Mouse (Mus musculus) midbrain, embryonic 14.5 days (tissue): Measurements from ENCODE around the gene Nckap5l. TPM values are rescaled to one million over a fixed set of nuclear protein-coding genes. Genes with fewer than 3 reads are reported as not detected.
"Not testable (repeated sequence)": the region's sequence is repeated elsewhere in the genome, so short reads cannot be mapped to it uniquely, and the experiment has no call there.

Experiments
- ATAC-seq: fragments of 200-750 bp; cut with Nextera tagmentation; 2 replicates; pipeline ENCODE4 v1.8.0; 2017; ENCODE audit warnings: moderate number of reproducible peaks, moderate library complexity; ENCODE audit not compliant: low FRiP score, low TSS enrichment
- DNase-seq: peaks from one replicate; pipeline ENCODE4 v3.0.0-alpha.2; 2015
- H3K27ac ChIP-seq: fragments of 300-500 bp; sonication (generic); replicated peaks from 2 replicates; pipeline ENCODE4 v1.5.1; 2014; ENCODE audit warnings: mild to moderate bottlenecking, low read depth, low read length, moderate library complexity
- H3K27me3 ChIP-seq: fragments of 300-500 bp; sonication (generic); 2 replicates; pipeline ENCODE4 v1.6.1; 2014; ENCODE audit warnings: low read length, control low read depth, mixed read lengths; ENCODE audit not compliant: control insufficient read depth, insufficient read depth
- H3K36me3 ChIP-seq: fragments of 300-500 bp; sonication (generic); 2 replicates; pipeline ENCODE4 v1.6.1; 2014; ENCODE audit warnings: low read length, control low read depth; ENCODE audit not compliant: control insufficient read depth, insufficient read depth
- H3K4me1 ChIP-seq: fragments of 300-500 bp; sonication (generic); 2 replicates; pipeline ENCODE4 v1.6.1; 2014; ENCODE audit warnings: mild to moderate bottlenecking, antibody characterized with exemption, low read length, control low read depth; ENCODE audit not compliant: control insufficient read depth, insufficient read depth
- H3K4me2 ChIP-seq: fragments of 300-500 bp; sonication (generic); 2 replicates; pipeline ENCODE4 v1.6.1; 2014; ENCODE audit warnings: mild to moderate bottlenecking, low read length, moderate library complexity
- H3K4me3 ChIP-seq: fragments of 300-500 bp; sonication (generic); replicated peaks from 2 replicates; pipeline ENCODE4 v1.5.1; 2014; ENCODE audit warnings: low read depth, low read length
- H3K9ac ChIP-seq: fragments of 300-500 bp; sonication (generic); replicated peaks from 2 replicates; pipeline ENCODE4 v1.6.1; 2014; ENCODE audit warnings: mild to moderate bottlenecking, low read length, moderate library complexity
- H3K9me3 ChIP-seq: fragments of 300-500 bp; sonication (generic); 2 replicates; pipeline ENCODE4 v1.6.1; 2016; ENCODE audit warnings: low read length, control low read depth, mixed read lengths; ENCODE audit not compliant: control insufficient read depth
- WGBS: fragments of 180-500 bp; shearing (Covaris S2); extraction: QIAGEN DNeasy Blood & Tissue Kit; methylation state at CpG from one replicate; pipeline ENCODE4 v1.1.7; 2014; 5-methylcytosine and 5-hydroxymethylcytosine counted together
- polyA plus RNA-seq: library from polyadenylated mRNA; unstranded; fragments of >200 nt; fragmentation: Nextera tagmentation; extraction: Ambion mirVana; gene quantifications from 2 replicates; pipeline ENCODE4 v1.2.1, GENCODE M21; 2014

Nckap5l gene
- polyA plus RNA-seq, 1 experiment from 2014 or later, result 16.8 TPM

DNA sequence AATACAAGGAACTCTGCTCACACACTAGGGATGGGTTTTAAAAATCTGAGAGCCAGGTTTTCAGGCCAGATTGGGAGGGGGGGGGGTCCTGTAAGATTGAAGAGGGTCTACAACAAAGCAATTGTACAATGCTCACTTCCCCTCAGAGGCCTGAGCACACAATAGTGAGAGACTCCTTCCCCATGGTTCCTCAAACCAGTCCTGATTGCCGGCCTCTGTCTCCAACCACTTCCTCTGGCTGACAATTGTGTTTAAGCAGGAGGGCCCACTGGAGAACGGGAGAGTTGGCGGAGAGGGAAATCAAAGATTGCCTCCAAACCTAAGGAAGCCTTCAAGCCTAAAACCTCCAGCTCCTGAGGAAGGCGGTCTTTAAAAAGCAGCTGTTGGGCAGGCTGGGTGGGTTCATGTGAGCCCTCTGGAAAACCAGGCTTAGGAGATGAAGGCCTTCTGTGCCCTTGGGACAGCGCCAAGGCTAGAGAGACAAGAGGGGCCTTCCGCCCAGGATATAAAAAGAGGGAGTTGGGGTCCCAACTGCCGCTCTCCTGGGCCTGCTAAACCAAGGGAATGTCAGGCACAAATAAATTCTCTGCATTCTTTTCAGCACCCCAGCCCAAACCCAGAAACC is 1.1 kb downstream of the Nckap5l start:
- ATAC-seq (no peak), DNase-seq (peak; percentile 51)
- no peaks in the 10 kb centered on the region for H3K9me3 ChIP-seq
- peak overlapping the region; percentile 87 for H3K4me3 ChIP-seq
- H3K4me2 ChIP-seq, result peak overlapping the region; percentile 84
- peaks cover 35% of the 10 kb centered on the region for H3K4me1 ChIP-seq
- WGBS, result 14% methylated on average over 7 of the region's 7 CpGs
- H3K27me3 ChIP-seq, result no peaks in the 10 kb centered on the region
- H3K27ac ChIP-seq, result peak overlapping the region; percentile 89
- H3K9ac ChIP-seq, result peak overlapping the region; percentile 74
- H3K36me3 ChIP-seq, result peaks cover 2% of the 10 kb centered on the region; the same call in 1 of the 2 replicates

GRCm38 (mm10) chr15:99455415-99455814 is 2.1 kb downstream of the Nckap5l start:
- DNase-seq, result no peak
- 84% methylated on average over 3 of the region's 3 CpGs for WGBS
- no peak overlapping the region; the same call in 1 of the 2 replicates for H3K9ac ChIP-seq
- no peak overlapping the region for H3K27ac ChIP-seq
- H3K4me1 ChIP-seq, result peaks cover 35% of the 10 kb centered on the region
- H3K4me2 ChIP-seq, result peak overlapping the region; percentile 84
- ATAC-seq, result no peak
- no peak overlapping the region; the same call in 1 of the 2 replicates for H3K4me3 ChIP-seq
- H3K27me3 ChIP-seq, result no peaks in the 10 kb centered on the region
- no peaks in the 10 kb centered on the region for H3K9me3 ChIP-seq
- H3K36me3 ChIP-seq, result peaks cover 2% of the 10 kb centered on the region; the same call in 1 of the 2 replicates

- peaks cover 2% of the 10 kb centered on the region; the same call in 1 of the 2 replicates for H3K36me3 ChIP-seq
- H3K27ac ChIP-seq, result no peak overlapping the region
- H3K4me3 ChIP-seq, result no peak overlapping the region
- no peak overlapping the region for H3K4me2 ChIP-seq
- 78% methylated on average over 7 of the region's 7 CpGs for WGBS
- peaks cover 35% of the 10 kb centered on the region for H3K4me1 ChIP-seq
- ATAC-seq (no peak), DNase-seq (no peak)
- H3K27me3 ChIP-seq, result no peaks in the 10 kb centered on the region
- H3K9ac ChIP-seq, result no peak overlapping the region
- H3K9me3 ChIP-seq, result no peaks in the 10 kb centered on the region
These were observed 2.8 kb downstream of the Nckap5l start for GRCm38 (mm10) chr15:99454585-99455279.

GRCm38 (mm10) chr15:99453153-99453900 is 4.2 kb downstream of the Nckap5l start:
- Histone ChIP-seq H3K4me3 (no peak overlapping the region), H3K36me3 (peaks cover 5% of the 10 kb centered on the region), H3K4me2 (no peak overlapping the region), H3K4me1 (peaks cover 32% of the 10 kb centered on the region), H3K27ac (no peak overlapping the region), H3K9ac (no peak overlapping the region; the same call in 1 of the 2 replicates), H3K9me3 (no peaks in the 10 kb centered on the region), H3K27me3 (no peaks in the 10 kb centered on the region)
- WGBS, result 73% methylated on average over 11 of the region's 11 CpGs
- ATAC-seq, result no peak
- no peak for DNase-seq

DNA sequence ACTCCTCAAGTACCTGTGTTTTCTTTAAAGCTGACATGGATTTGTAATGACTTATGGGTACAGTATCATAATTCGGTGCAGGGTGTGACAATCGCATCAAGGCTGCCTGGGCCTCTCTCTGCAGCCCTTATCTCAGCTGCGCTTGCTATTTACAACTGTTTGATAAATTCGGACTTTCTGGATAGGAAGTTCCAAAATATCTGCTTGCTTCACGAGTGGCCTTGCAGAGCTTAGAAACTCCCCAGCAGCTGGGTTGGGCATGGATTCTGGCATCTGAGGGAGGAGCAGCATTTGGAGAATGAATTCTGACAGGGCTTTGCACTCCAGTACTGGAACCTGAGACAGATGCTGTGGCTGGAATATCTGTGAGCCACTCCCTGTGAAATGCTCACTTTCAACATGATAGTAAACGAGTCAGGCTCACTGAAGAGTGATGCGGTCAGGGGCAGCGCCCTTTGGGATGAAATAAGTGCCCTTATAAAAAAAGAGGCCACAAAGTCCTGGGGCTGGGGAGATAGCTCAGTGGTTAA is 7.7 kb downstream of the Nckap5l start:
- H3K4me2 ChIP-seq, result no peak overlapping the region

DNA sequence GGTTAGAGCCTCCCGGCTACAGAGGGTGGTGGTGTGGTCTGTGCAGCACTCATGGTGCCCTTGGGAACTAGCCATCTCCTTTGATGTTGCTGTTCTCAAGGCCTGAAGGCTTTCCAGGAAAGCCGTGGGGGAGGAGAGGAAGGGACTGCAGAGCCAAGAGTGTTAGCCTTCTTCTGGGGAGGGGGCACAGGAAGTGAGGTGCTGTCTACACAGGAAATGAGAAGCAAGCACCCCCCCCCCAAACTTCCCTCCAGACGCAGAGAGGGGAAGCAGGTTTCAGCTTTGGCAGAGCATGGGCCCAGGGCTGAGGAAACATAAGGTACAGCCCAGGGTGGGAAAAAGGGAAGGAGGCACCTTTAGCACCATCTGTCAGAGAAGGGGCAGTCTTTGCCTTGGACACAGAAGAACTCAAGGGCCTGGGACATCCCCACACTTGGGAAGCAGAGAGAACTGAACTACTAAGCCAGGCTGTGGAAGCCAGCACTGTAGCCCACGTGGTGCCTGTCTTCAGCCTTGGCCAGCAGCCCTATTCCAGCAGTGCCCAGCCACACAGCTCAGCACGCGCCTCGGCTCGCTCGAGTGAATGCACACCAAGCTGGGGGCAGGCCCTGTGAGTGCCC is 8.3 kb downstream of the Nckap5l start:
- Histone ChIP-seq H3K4me3 (no peak overlapping the region), H3K9me3 (no peaks in the 10 kb centered on the region), H3K9ac (no peak overlapping the region), H3K27ac (no peak overlapping the region; the same call in 1 of the 2 replicates), H3K36me3 (peaks cover 5% of the 10 kb centered on the region), H3K4me2 (no peak overlapping the region), H3K27me3 (no peaks in the 10 kb centered on the region), H3K4me1 (peaks cover 16% of the 10 kb centered on the region; the same call in 1 of the 2 replicates)
- ATAC-seq (no peak), DNase-seq (no peak)
- 83% methylated on average over 9 of the region's 9 CpGs for WGBS

More for the DNA sequence above, 7.7 kb downstream of the Nckap5l start:
- no peaks in the 10 kb centered on the region for H3K9me3 ChIP-seq
- no peaks in the 10 kb centered on the region for H3K27me3 ChIP-seq
- H3K4me3 ChIP-seq, result no peak overlapping the region
- ATAC-seq (no peak), DNase-seq (no peak)
- no peak overlapping the region; the same call in 1 of the 2 replicates for H3K27ac ChIP-seq
- peaks cover 17% of the 10 kb centered on the region; the same call in 1 of the 2 replicates for H3K4me1 ChIP-seq
- WGBS, result 94% methylated on average over 8 of the region's 8 CpGs
- no peak overlapping the region for H3K9ac ChIP-seq
- H3K36me3 ChIP-seq, result peaks cover 5% of the 10 kb centered on the region

DNA sequence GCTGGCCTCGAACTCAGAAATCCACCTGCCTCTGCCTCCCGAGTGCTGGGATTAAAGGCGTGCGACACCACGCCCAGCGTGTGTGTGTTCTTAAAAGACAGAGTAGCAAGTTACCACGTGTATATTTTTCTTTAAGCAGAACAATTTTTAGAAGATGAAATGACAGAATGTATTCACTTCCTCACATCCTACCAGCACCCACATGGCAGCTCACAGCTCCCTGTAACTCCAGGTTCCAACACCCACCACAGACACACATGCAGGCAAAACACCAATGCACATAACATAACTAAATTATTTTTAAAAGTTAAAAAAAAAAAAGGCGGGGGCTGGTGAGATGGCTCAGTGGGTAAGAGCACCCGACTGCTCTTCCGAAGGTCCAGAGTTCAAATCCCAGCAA is 11.4 kb downstream of the Nckap5l start:
- H3K4me2 ChIP-seq, H3K9me3 ChIP-seq, H3K4me1 ChIP-seq, DNase-seq, H3K9ac ChIP-seq, ATAC-seq, H3K36me3 ChIP-seq, H3K27me3 ChIP-seq, H3K4me3 ChIP-seq, H3K27ac ChIP-seq: not testable (repeated sequence)
- WGBS, result 91% methylated on average over 10 of the region's 10 CpGs

- no peaks in the 10 kb centered on the region for H3K27me3 ChIP-seq
- peak overlapping the region; percentile 19; the same call in 1 of the 2 replicates for H3K4me2 ChIP-seq
- no peak overlapping the region for H3K4me3 ChIP-seq
- peak overlapping the region; percentile 49 for H3K27ac ChIP-seq
- no peak overlapping the region for H3K9ac ChIP-seq
- peaks cover 11% of the 10 kb centered on the region for H3K4me1 ChIP-seq
- no peaks in the 10 kb centered on the region for H3K9me3 ChIP-seq
- no peak for ATAC-seq
- 45% methylated on average over 6 of the region's 6 CpGs for WGBS
- H3K36me3 ChIP-seq, result peaks cover 2% of the 10 kb centered on the region; the same call in 1 of the 2 replicates
- DNase-seq, result no peak
These were observed 12.0 kb downstream of the Nckap5l start for GRCm38 (mm10) chr15:99445567-99445966.
